Mouse (Mus musculus): ENCODE results near the gene Coa5. TPM values are rescaled to one million over a fixed set of nuclear protein-coding genes. Genes with fewer than 3 reads are reported as not detected.

The Coa5 gene
- polyA plus RNA-seq, 1 experiment from 2014 or later, result 42.8 TPM

GRCm38 (mm10) chr1:37380913-37381312 is 49.0 kb downstream of the Coa5 start:
- Histone ChIP-seq H3K27me3 (ENCODE audit: insufficient read depth, poor library complexity, severe bottlenecking) (no peaks in the 10 kb centered on the region), H3K9me3 (no peaks in the 10 kb centered on the region), H3K4me1 (replicated peaks) (no peaks in the 10 kb centered on the region; the same call in 1 of the 2 replicates), H3K36me3 (peaks cover 13% of the 10 kb centered on the region), H3K4me3 (no peak overlapping the region), H3K27ac (no peak overlapping the region)
- DNase-seq (ENCODE audit: low spot score), result no peak
- WGBS, result 91% methylated on average over 5 of the region's 5 CpGs

- no peaks in the 10 kb centered on the region for H3K9me3 ChIP-seq
- H3K27me3 ChIP-seq (ENCODE audit: insufficient read depth, poor library complexity, severe bottlenecking), result no peaks in the 10 kb centered on the region
- no peak for DNase-seq (ENCODE audit: low spot score)
- no peak overlapping the region for H3K27ac ChIP-seq
- no peaks in the 10 kb centered on the region; the same call in 1 of the 2 replicates for H3K4me1 ChIP-seq (replicated peaks)
- H3K4me3 ChIP-seq, result no peak overlapping the region
- H3K36me3 ChIP-seq, result peaks cover 18% of the 10 kb centered on the region
- 65% methylated on average over 4 of the region's 4 CpGs for WGBS
These were observed 50.4 kb downstream of the Coa5 start for GRCm38 (mm10) chr1:37379536-37379935.

DNA sequence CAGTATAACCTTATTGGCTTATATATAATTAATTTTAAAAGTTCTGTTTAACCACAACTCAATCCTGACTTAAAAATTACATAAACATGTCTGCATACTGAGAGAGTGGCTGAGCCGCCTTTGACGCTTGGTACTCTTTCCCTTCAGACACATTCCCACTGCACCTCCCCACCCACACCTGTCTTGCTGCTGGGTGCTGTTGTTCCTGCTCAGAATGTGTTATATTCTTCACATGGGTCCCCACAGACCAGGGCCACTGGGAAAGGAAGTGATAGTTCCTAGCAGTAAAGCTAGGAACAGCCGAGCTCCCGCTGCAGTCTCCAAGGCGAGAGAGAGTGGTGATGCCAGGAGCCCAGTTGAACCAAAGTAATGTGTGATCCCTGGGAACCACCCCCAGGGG is 51.8 kb downstream of the Coa5 start:
- Histone ChIP-seq H3K36me3 (peaks cover 18% of the 10 kb centered on the region), H3K9me3 (no peaks in the 10 kb centered on the region), H3K27ac (no peak overlapping the region), H3K4me3 (no peak overlapping the region), H3K4me1 (replicated peaks) (no peaks in the 10 kb centered on the region; the same call in 1 of the 2 replicates), H3K27me3 (ENCODE audit: insufficient read depth, poor library complexity, severe bottlenecking) (no peaks in the 10 kb centered on the region)
- 94% methylated on average over 5 of the region's 5 CpGs for WGBS
- DNase-seq (ENCODE audit: low spot score), result no peak

- no peak overlapping the region for H3K27ac ChIP-seq
- no peaks in the 10 kb centered on the region; the same call in 1 of the 2 replicates for H3K4me1 ChIP-seq (replicated peaks)
- H3K9me3 ChIP-seq, result no peaks in the 10 kb centered on the region
- DNase-seq (ENCODE audit: low spot score), result no peak
- peaks cover 18% of the 10 kb centered on the region for H3K36me3 ChIP-seq
- no peak overlapping the region for H3K4me3 ChIP-seq
- WGBS, result 81% methylated on average over 2 of the region's 2 CpGs
- no peaks in the 10 kb centered on the region for H3K27me3 ChIP-seq (ENCODE audit: insufficient read depth, poor library complexity, severe bottlenecking)
These were observed 53.2 kb downstream of the Coa5 start for GRCm38 (mm10) chr1:37376751-37377150.

- 89% methylated on average over 8 of the region's 8 CpGs for WGBS
- H3K4me3 ChIP-seq, result no peak overlapping the region
- no peak for DNase-seq (ENCODE audit: low spot score)
- H3K27me3 ChIP-seq (ENCODE audit: insufficient read depth, poor library complexity, severe bottlenecking), result no peaks in the 10 kb centered on the region
- no peak overlapping the region for H3K27ac ChIP-seq
- peaks cover 20% of the 10 kb centered on the region for H3K36me3 ChIP-seq
- H3K4me1 ChIP-seq (replicated peaks), result no peaks in the 10 kb centered on the region; the same call in 1 of the 2 replicates
- H3K9me3 ChIP-seq, result no peaks in the 10 kb centered on the region
These were observed 53.7 kb downstream of the Coa5 start for GRCm38 (mm10) chr1:37376177-37376576.

DNA sequence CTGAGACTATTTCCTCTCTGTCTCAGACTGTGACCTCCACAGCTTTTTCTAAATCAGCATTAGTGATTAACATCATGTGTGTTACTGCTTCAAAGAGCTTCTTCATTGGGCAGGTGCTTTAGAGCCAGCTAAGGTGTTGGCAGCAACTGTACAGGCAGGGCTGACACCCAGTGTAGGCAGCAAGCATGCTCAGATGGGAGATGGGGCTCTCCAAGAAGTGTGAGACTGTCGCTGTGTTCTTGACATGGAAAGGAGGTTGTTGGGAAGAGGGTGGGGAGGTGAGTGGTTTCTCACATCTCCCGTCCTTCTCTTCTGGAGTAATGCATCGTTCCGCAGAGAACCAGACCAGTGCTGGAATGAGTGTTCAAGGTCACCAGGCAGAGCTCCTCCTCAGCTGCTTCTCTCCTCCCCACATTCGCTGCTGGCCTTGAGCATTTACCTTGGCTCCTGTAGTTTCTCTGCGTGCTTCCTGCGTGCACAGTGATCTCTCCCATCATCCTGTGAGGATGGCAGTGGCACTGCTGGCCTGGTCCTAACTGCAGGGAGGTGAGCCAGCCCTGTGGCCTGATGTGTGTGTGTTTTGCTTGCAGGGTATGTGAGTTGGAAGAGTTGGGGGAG is 61.0 kb downstream of the Coa5 start:
- no peaks in the 10 kb centered on the region for H3K9me3 ChIP-seq
- WGBS, result 88% methylated on average over 7 of the region's 7 CpGs
- H3K27ac ChIP-seq, result no peak overlapping the region
- H3K4me1 ChIP-seq (replicated peaks), result no peaks in the 10 kb centered on the region
- peaks cover 41% of the 10 kb centered on the region for H3K36me3 ChIP-seq
- H3K27me3 ChIP-seq (ENCODE audit: insufficient read depth, poor library complexity, severe bottlenecking), result no peaks in the 10 kb centered on the region
- H3K4me3 ChIP-seq, result no peak overlapping the region
- DNase-seq (ENCODE audit: low spot score), result no peak

DNA sequence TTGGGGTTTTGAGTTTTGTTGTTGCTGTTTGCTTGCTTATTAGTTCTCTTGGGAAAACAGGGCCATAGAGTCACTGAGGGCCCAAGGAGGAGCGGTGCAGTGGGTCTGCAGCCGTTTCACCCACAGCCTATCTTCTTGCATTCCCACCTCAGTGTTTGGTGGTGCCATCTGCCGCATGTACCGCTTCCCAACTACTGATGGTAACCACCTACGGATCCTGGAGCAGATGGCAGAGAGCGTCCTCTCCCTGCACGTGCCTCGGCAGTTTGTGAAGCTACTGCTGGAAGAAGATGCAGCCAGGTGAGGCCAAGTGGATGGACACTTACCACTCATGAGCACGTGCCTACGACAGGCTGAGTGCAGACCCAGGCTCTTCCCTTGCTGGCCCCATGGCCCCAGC is 61.8 kb downstream of the Coa5 start:
- Histone ChIP-seq H3K4me1 (replicated peaks) (no peaks in the 10 kb centered on the region), H3K27ac (no peak overlapping the region), H3K4me3 (no peak overlapping the region), H3K36me3 (peaks cover 41% of the 10 kb centered on the region), H3K27me3 (ENCODE audit: insufficient read depth, poor library complexity, severe bottlenecking) (no peaks in the 10 kb centered on the region), H3K9me3 (no peaks in the 10 kb centered on the region)
- DNase-seq (ENCODE audit: low spot score), result no peak
- WGBS, result 95% methylated on average over 10 of the region's 10 CpGs

Other genes starting within 250 kb of the Coa5 start
- 0.05 TPM in 1 of 2 replicates, not detected in the other for gene Cnga3, start 215.7 kb downstream of the Coa5 start, polyA plus RNA-seq (2016; fragmentation: Nextera tagmentation; extraction: Ambion mirVana)
- 14.5 and 21.8 TPM in 2 replicates for gene Inpp4a, start 130.2 kb downstream of the Coa5 start, polyA plus RNA-seq (2016; fragmentation: Nextera tagmentation; extraction: Ambion mirVana)
- 108 and 111 TPM in 2 replicates for gene Unc50, start within 50 bp of the Coa5 start, polyA plus RNA-seq (2016; fragmentation: Nextera tagmentation; extraction: Ambion mirVana)
- 1.2 and 2.5 TPM in 2 replicates for gene Mgat4a, start 110.9 kb upstream of the Coa5 start, polyA plus RNA-seq (2016; fragmentation: Nextera tagmentation; extraction: Ambion mirVana)

Data from hindbrain, embryonic 10.5 days (tissue).